Comparison of ENCODE assay signal across 8 mouse cellular contexts in genomic region chr15:86090578-86090977, GRCm38 (mm10). TPM values are rescaled to one million over a fixed set of nuclear protein-coding genes. Genes with fewer than 3 reads are reported as not detected.
DNase-seq lines count a peak whose midpoint lies in the region; ATAC-seq and TF ChIP-seq lines count a peak whose summit lies in the region.

No protein-coding gene starts in this region.

- no peak overlapping the region for H3K4me3 ChIP-seq in heart, embryonic 11.5 days (ENCODE audit: low read depth, low read length)
- H3K4me3 ChIP-seq in midbrain, embryonic 10.5 days: no peak overlapping the region
- H3K4me3 ChIP-seq in midbrain, embryonic 14.5 days (replicated peaks; ENCODE audit: low read depth, low read length): no peak overlapping the region
- H3K4me3 ChIP-seq in intestine, postnatal 0 days (ENCODE audit: low read depth, low read length): no peak overlapping the region
- no peak overlapping the region for H3K4me3 ChIP-seq in stomach, postnatal 0 days (ENCODE audit: low read depth, low read length)

- TF ChIP-seq EP300 in stomach, postnatal 0 days (optimal IDR thresholded peaks at IDR 0.05): no peak

- H3K36me3 ChIP-seq in heart, embryonic 11.5 days (ENCODE audit: control insufficient read depth, insufficient read depth, low read length): no peaks in the 10 kb centered on the region
- H3K36me3 ChIP-seq in midbrain, embryonic 10.5 days: peaks cover 21% of the 10 kb centered on the region; the same call in 1 of the 2 replicates
- peaks cover 24% of the 10 kb centered on the region for H3K36me3 ChIP-seq in midbrain, embryonic 14.5 days (ENCODE audit: control insufficient read depth, insufficient read depth, low read length)
- H3K36me3 ChIP-seq in intestine, postnatal 0 days (ENCODE audit: control insufficient read depth, insufficient read depth): no peaks in the 10 kb centered on the region; the same call in 1 of the 2 replicates
- H3K36me3 ChIP-seq in stomach, postnatal 0 days (ENCODE audit: control insufficient read depth, insufficient read depth, low read length): no peaks in the 10 kb centered on the region

- WGBS in heart, embryonic 11.5 days (ENCODE audit: insufficient replicate concordance): 87% methylated on average over 8 of the region's 8 CpGs
- WGBS in midbrain, embryonic 10.5 days: 91% methylated on average over 8 of the region's 8 CpGs
- WGBS in midbrain, embryonic 14.5 days: 90% methylated on average over 8 of the region's 8 CpGs
- WGBS in intestine, postnatal 0 days: 85% methylated on average over 8 of the region's 8 CpGs
- whole genome bisulfite sequencing in stomach, postnatal 0 days: 85% methylated on average over 8 of the region's 8 CpGs

- TF ChIP-seq CTCF in intestine, postnatal 0 days (IDR thresholded peaks at IDR 0.05; ENCODE audit: low read depth): no peak
- no peak for TF ChIP-seq CTCF in stomach, postnatal 0 days (IDR thresholded peaks at IDR 0.05; ENCODE audit: low read depth)

- H3K4me2 ChIP-seq in heart, embryonic 11.5 days: no peak overlapping the region
- no peak overlapping the region for H3K4me2 ChIP-seq in midbrain, embryonic 14.5 days (ENCODE audit: low read length)
- H3K4me2 ChIP-seq in intestine, postnatal 0 days (replicated peaks; ENCODE audit: low read depth): no peak overlapping the region
- no peak overlapping the region for H3K4me2 ChIP-seq in stomach, postnatal 0 days (replicated peaks; ENCODE audit: low read depth)

- no peaks in the 10 kb centered on the region for H3K9me3 ChIP-seq in heart, embryonic 11.5 days (replicated peaks; ENCODE audit: control insufficient read depth, low read length)
- H3K9me3 ChIP-seq in midbrain, embryonic 10.5 days (replicated peaks): no peaks in the 10 kb centered on the region
- H3K9me3 ChIP-seq in midbrain, embryonic 14.5 days (ENCODE audit: control insufficient read depth, low read length): no peaks in the 10 kb centered on the region
- H3K9me3 ChIP-seq in intestine, postnatal 0 days (ENCODE audit: control insufficient read depth): no peaks in the 10 kb centered on the region
- no peaks in the 10 kb centered on the region for H3K9me3 ChIP-seq in stomach, postnatal 0 days (ENCODE audit: control insufficient read depth, low read length)

- H3K9ac ChIP-seq in heart, embryonic 11.5 days (ENCODE audit: low read depth, low read length): no peak overlapping the region
- H3K9ac ChIP-seq in midbrain, embryonic 14.5 days (replicated peaks; ENCODE audit: low read length): no peak overlapping the region
- H3K9ac ChIP-seq in intestine, postnatal 0 days (ENCODE audit: low read depth, low read length): no peak overlapping the region
- H3K9ac ChIP-seq in stomach, postnatal 0 days (ENCODE audit: low read length): no peak overlapping the region

- ATAC-seq in heart, embryonic 11.5 days (replicated peaks; ENCODE audit: insufficient number of reproducible peaks, low FRiP score, low TSS enrichment): no peak
- ATAC-seq in midbrain, embryonic 14.5 days (ENCODE audit: low FRiP score, low TSS enrichment): no peak
- ATAC-seq in intestine, postnatal 0 days: no peak
- no peak for ATAC-seq in stomach, postnatal 0 days (ENCODE audit: low FRiP score, low TSS enrichment)
- no peak for ATAC-seq in frontal cortex, adult (ENCODE audit: low TSS enrichment)

- peak overlapping the region; percentile 60 for H3K27ac ChIP-seq in heart, embryonic 11.5 days (ENCODE audit: low read depth, low read length)
- peak overlapping the region; percentile 58; the same call in 1 of the 2 replicates for H3K27ac ChIP-seq in midbrain, embryonic 10.5 days (replicated peaks)
- H3K27ac ChIP-seq in midbrain, embryonic 14.5 days (replicated peaks; ENCODE audit: low read depth, low read length): no peak overlapping the region
- peak overlapping the region; percentile 63; the same call in 1 of the 2 replicates for H3K27ac ChIP-seq in intestine, postnatal 0 days (ENCODE audit: low read depth, low read length)
- H3K27ac ChIP-seq in stomach, postnatal 0 days (replicated peaks): peak overlapping the region; percentile 64

- peaks cover 40% of the 10 kb centered on the region for H3K4me1 ChIP-seq in heart, embryonic 11.5 days (ENCODE audit: control insufficient read depth, insufficient read depth, low read length)
- peaks cover 55% of the 10 kb centered on the region for H3K4me1 ChIP-seq in midbrain, embryonic 10.5 days
- H3K4me1 ChIP-seq in midbrain, embryonic 14.5 days (ENCODE audit: control insufficient read depth, insufficient read depth, low read length): peaks cover 37% of the 10 kb centered on the region
- peaks cover 33% of the 10 kb centered on the region for H3K4me1 ChIP-seq in intestine, postnatal 0 days (replicated peaks; ENCODE audit: control insufficient read depth, insufficient read depth, low read length)
- H3K4me1 ChIP-seq in stomach, postnatal 0 days (replicated peaks; ENCODE audit: control insufficient read depth, insufficient read depth): peaks cover 29% of the 10 kb centered on the region

- no peak for DNase-seq in heart, adult 8-10 months (ENCODE audit: low spot score)
- no peak for DNase-seq in midbrain, embryonic 10.5 days (ENCODE audit: low spot score)
- DNase-seq in midbrain, embryonic 14.5 days: no peak
- DNase-seq in stomach, postnatal 0 days (ENCODE audit: low spot score): no peak
- DNase-seq in ovary, postnatal 10 days (ENCODE audit: low spot score): no peak

- no peaks in the 10 kb centered on the region for H3K27me3 ChIP-seq in heart, embryonic 11.5 days (ENCODE audit: control insufficient read depth, insufficient read depth, low read length)
- H3K27me3 ChIP-seq in midbrain, embryonic 10.5 days (ENCODE audit: low read depth, poor library complexity, severe bottlenecking): no peaks in the 10 kb centered on the region
- H3K27me3 ChIP-seq in midbrain, embryonic 14.5 days (ENCODE audit: control insufficient read depth, insufficient read depth, low read length): no peaks in the 10 kb centered on the region
- H3K27me3 ChIP-seq in intestine, postnatal 0 days (replicated peaks; ENCODE audit: control insufficient read depth, insufficient read depth, low read length): no peaks in the 10 kb centered on the region
- no peaks in the 10 kb centered on the region for H3K27me3 ChIP-seq in stomach, postnatal 0 days (ENCODE audit: control insufficient read depth, insufficient read depth, low read length)

RNA-seq across cellular contexts. Expression of gene Gramd4, which starts 33.1 kb away (rescaled TPM):
- 4.9 and 6.5 TPM in 2 replicates for polyA plus RNA-seq in heart, embryonic 11.5 days (2014; fragmentation: Nextera tagmentation; extraction: Ambion mirVana)
- 10 to 100 TPM; 26.1 to 31.8 (median 27.3) TPM for total RNA-seq in heart, adult 8-10 months (2022)
- polyA plus RNA-seq in midbrain, embryonic 10.5 days (2016; fragmentation: Nextera tagmentation; extraction: Ambion mirVana): 14.3 and 16.7 TPM in 2 replicates
- polyA plus RNA-seq in midbrain, embryonic 14.5 days (2014; fragmentation: Nextera tagmentation; extraction: Ambion mirVana): 29.5 and 31.0 TPM in 2 replicates
- polyA plus RNA-seq in intestine, postnatal 0 days (2015; fragmentation: Nextera tagmentation; extraction: Ambion mirVana): 5.6 and 6.4 TPM in 2 replicates
- polyA plus RNA-seq in stomach, postnatal 0 days (2015; fragmentation: Nextera tagmentation; extraction: Ambion mirVana): 11.1 and 11.4 TPM in 2 replicates

RNA-seq across cellular contexts. Expression of gene Celsr1, which starts 57.0 kb away (rescaled TPM):
- 2.1 and 2.2 TPM in 2 replicates for polyA plus RNA-seq in heart, embryonic 11.5 days (2014; fragmentation: Nextera tagmentation; extraction: Ambion mirVana)
- total RNA-seq in heart, adult 8-10 months (2022): 1 to 10 TPM; 3.2 to 7.3 (median 4.5) TPM
- polyA plus RNA-seq in midbrain, embryonic 10.5 days (2016; fragmentation: Nextera tagmentation; extraction: Ambion mirVana): 3.4 and 3.6 TPM in 2 replicates
- polyA plus RNA-seq in midbrain, embryonic 14.5 days (2014; fragmentation: Nextera tagmentation; extraction: Ambion mirVana): 2.9 and 3.5 TPM in 2 replicates
- polyA plus RNA-seq in intestine, postnatal 0 days (2015; fragmentation: Nextera tagmentation; extraction: Ambion mirVana): 0.33 and 0.39 TPM in 2 replicates
- polyA plus RNA-seq in stomach, postnatal 0 days (2015; fragmentation: Nextera tagmentation; extraction: Ambion mirVana): 2.0 and 2.2 TPM in 2 replicates
